Mouse (Mus musculus): ENCODE measurements around the gene Efna2.
A peak's percentile ranks its signal among the peaks of the same experiment; 100 is the strongest.

Gene Efna2

DNA sequence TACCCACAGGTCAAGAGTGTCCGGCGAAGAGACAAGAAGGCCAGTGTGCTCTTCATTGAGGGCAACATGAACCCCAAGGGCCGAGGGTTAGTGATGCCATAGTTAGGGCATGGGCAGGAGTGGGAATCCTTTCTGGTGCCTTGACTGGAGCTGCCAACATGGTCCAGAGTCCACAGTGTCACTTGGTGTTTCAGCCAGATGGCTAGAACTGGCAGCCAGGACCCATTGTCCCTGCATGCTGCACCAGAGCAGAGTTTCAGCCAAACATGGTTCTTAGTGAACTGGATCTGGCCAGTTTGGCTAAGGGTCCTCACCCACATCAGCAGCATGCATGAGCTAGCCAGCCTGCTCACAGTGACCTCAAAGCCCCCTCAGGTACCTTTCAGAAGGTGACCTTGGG lies 59.0 kb downstream of the Efna2 start:
- peak in 1 of 2 experiments; percentile 53 for DNase-seq
